Mouse (Mus musculus) neural tube, embryonic 11.5 days (tissue): Measurements from ENCODE around the gene Tsen54. TPM values are rescaled to one million over a fixed set of nuclear protein-coding genes. Genes with fewer than 3 reads are reported as not detected.

Experiments
- ATAC-seq: fragments of 200-750 bp; cut with Nextera tagmentation; 2 replicates; pipeline ENCODE4 v1.8.0; 2017; ENCODE audit warnings: moderate number of reproducible peaks, mild to moderate bottlenecking, moderate TSS enrichment, moderate library complexity; ENCODE audit not compliant: insufficient read depth, low FRiP score, low TSS enrichment
- DNase-seq: peaks from one replicate; pipeline ENCODE4 v3.0.0-alpha.2; 2015; ENCODE audit warnings: low spot score
- H3K27ac ChIP-seq: fragments of 300-500 bp; sonication (generic); 2 replicates; pipeline ENCODE4 v1.5.1; 2014; ENCODE audit warnings: low read depth, mild to moderate bottlenecking, low read length
- H3K27me3 ChIP-seq: fragments of 300-500 bp; sonication (generic); 2 replicates; pipeline ENCODE4 v1.6.1; 2014; ENCODE audit warnings: mild to moderate bottlenecking, low read length, mixed read lengths; ENCODE audit not compliant: control insufficient read depth, insufficient read depth
- H3K36me3 ChIP-seq: fragments of 300-500 bp; sonication (generic); 2 replicates; pipeline ENCODE4 v1.6.1; 2014; ENCODE audit warnings: mild to moderate bottlenecking, low read length, moderate library complexity, mixed read lengths; ENCODE audit not compliant: control insufficient read depth, insufficient read depth
- H3K4me1 ChIP-seq: fragments of 300-500 bp; sonication (generic); 2 replicates; pipeline ENCODE4 v1.6.1; 2014; ENCODE audit warnings: low read length, mixed read lengths; ENCODE audit not compliant: control insufficient read depth, insufficient read depth
- H3K4me2 ChIP-seq: fragments of 300-500 bp; sonication (generic); 2 replicates; pipeline ENCODE4 v1.6.1; 2014; ENCODE audit warnings: low read depth, mild to moderate bottlenecking, moderate library complexity
- H3K4me3 ChIP-seq: fragments of 300-500 bp; sonication (generic); 2 replicates; pipeline ENCODE4 v1.5.1; 2014; ENCODE audit warnings: low read depth, low read length
- H3K9ac ChIP-seq: fragments of 300-500 bp; sonication (generic); 2 replicates; pipeline ENCODE4 v1.6.1; 2014; ENCODE audit warnings: mild to moderate bottlenecking, low read length
- H3K9me3 ChIP-seq: fragments of 300-500 bp; sonication (generic); 2 replicates; pipeline ENCODE4 v1.6.1; 2016; ENCODE audit warnings: low read length; ENCODE audit not compliant: control insufficient read depth
- WGBS: fragments of 180-500 bp; shearing (Covaris S2); extraction: QIAGEN DNeasy Blood & Tissue Kit; methylation state at CpG from one replicate; pipeline ENCODE4 v1.1.7; 2014; 5-methylcytosine and 5-hydroxymethylcytosine counted together
- microRNA-seq: library from miRNA; unstranded; fragments of <30 nt; microRNA quantifications from one replicate; pipeline ENCODE4, GENCODE M21; 2016
- polyA plus RNA-seq: library from polyadenylated mRNA; unstranded; fragments of >200 nt; fragmentation: Nextera tagmentation; extraction: Ambion mirVana; gene quantifications from 2 replicates; pipeline ENCODE4 v1.2.1, GENCODE M21; 2014

Tsen54 gene
- polyA plus RNA-seq, 1 experiment from 2014 or later: 29.8 TPM

GRCm38 (mm10) chr11:115857936-115858335, 43.4 kb downstream of the Tsen54 start:
- H3K36me3 ChIP-seq: no peaks in the 10 kb centered on the region; the same call in 1 of the 2 replicates
- 53% methylated on average over 12 of the region's 13 CpGs for WGBS
- DNase-seq (no peak), ATAC-seq (no peak)
- H3K4me2 ChIP-seq: no peak overlapping the region
- peaks cover 37% of the 10 kb centered on the region for H3K27me3 ChIP-seq
- H3K9me3 ChIP-seq: no peaks in the 10 kb centered on the region
- no peak overlapping the region for H3K27ac ChIP-seq
- H3K9ac ChIP-seq: no peak overlapping the region
- no peak overlapping the region for H3K4me3 ChIP-seq
- H3K4me1 ChIP-seq: peaks cover 3% of the 10 kb centered on the region; the same call in 1 of the 2 replicates

DNA sequence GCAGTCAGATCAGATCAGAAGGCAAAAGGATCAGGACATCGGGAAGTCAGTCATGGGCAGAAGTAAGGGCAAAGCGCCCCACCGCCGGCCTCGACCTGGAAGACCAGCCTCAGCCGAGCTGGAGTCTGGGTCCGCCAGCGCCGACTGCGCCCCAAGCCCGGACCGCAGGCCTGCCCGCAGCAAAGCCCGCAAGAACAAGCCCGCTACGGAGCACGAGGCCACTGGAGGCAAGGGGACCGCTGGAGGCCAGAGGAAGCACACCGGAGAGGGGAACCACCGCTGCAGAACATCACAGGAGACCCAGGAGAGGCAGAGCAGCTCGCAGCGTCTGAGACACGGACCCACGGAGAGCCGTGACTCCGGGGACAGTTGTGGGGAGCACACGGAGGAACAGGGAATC, 43.8 kb downstream of the Tsen54 start, which contains the start of gene Myo15b:
Gene Myo15b (plus strand): TSS at position 53 of the 400 bp plus-strand sequence.
- peaks cover 38% of the 10 kb centered on the region for H3K27me3 ChIP-seq
- H3K36me3 ChIP-seq: no peaks in the 10 kb centered on the region; the same call in 1 of the 2 replicates
- H3K9me3 ChIP-seq: no peaks in the 10 kb centered on the region
- H3K9ac ChIP-seq: peak within 1 kb of the TSS; percentile 26
- no peak for ATAC-seq
- WGBS: 10% methylated on average over 27 of the region's 27 CpGs
- peak within 1 kb of the TSS; percentile 27 for H3K4me3 ChIP-seq
- H3K4me2 ChIP-seq: peak within 1 kb of the TSS; percentile 41
- H3K27ac ChIP-seq: no peak within 1 kb of the TSS
- H3K4me1 ChIP-seq: peaks cover 3% of the 10 kb centered on the region; the same call in 1 of the 2 replicates
- DNase-seq: peak; percentile 24

- DNase-seq: peak; percentile 90
- Histone ChIP-seq H3K27ac (no peak overlapping the region), H3K4me1 (peaks cover 3% of the 10 kb centered on the region; the same call in 1 of the 2 replicates), H3K9me3 (no peaks in the 10 kb centered on the region), H3K4me2 (peak overlapping the region; percentile 41), H3K27me3 (peaks cover 38% of the 10 kb centered on the region), H3K36me3 (no peaks in the 10 kb centered on the region; the same call in 1 of the 2 replicates), H3K4me3 (peak overlapping the region; percentile 27), H3K9ac (peak overlapping the region; percentile 26; the same call in 1 of the 2 replicates)
- peak; percentile 80 for ATAC-seq
- 2% methylated on average over 72 of the region's 75 CpGs for WGBS
These were observed 44.8 kb downstream of the Tsen54 start for GRCm38 (mm10) chr11:115859143-115859945.

DNA sequence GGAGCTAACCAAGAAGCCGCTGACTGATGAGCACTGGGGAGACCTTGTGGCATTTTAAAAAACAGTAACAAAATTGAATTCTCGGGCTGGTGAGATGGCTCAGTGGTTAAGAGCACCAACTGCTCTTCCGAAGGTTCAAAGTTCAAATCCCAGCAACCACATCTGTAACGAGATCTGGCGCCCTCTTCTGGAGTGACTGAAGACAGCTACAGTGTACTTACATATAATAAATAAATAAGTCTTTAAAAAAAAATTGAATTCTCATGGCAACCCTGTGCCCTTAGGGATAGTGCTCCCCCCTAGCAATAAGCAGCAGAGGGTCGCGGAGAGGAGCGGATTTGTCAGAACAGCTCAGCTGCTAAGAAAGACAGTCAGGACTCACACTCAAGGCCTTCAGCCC, 49.4 kb downstream of the Tsen54 start:
- Histone ChIP-seq H3K4me1 (no peaks in the 10 kb centered on the region), H3K27ac (no peak overlapping the region), H3K9ac (no peak overlapping the region), H3K9me3 (no peaks in the 10 kb centered on the region), H3K36me3 (no peaks in the 10 kb centered on the region; the same call in 1 of the 2 replicates), H3K4me2 (no peak overlapping the region), H3K27me3 (peaks cover 23% of the 10 kb centered on the region), H3K4me3 (no peak overlapping the region)
- DNase-seq (no peak), ATAC-seq (no peak)
- WGBS: 89% methylated on average over 8 of the region's 8 CpGs

GRCm38 (mm10) chr11:115869393-115869792, 54.9 kb downstream of the Tsen54 start:
- no peaks in the 10 kb centered on the region for H3K27me3 ChIP-seq
- no peak for DNase-seq
- H3K4me1 ChIP-seq: no peaks in the 10 kb centered on the region

DNA sequence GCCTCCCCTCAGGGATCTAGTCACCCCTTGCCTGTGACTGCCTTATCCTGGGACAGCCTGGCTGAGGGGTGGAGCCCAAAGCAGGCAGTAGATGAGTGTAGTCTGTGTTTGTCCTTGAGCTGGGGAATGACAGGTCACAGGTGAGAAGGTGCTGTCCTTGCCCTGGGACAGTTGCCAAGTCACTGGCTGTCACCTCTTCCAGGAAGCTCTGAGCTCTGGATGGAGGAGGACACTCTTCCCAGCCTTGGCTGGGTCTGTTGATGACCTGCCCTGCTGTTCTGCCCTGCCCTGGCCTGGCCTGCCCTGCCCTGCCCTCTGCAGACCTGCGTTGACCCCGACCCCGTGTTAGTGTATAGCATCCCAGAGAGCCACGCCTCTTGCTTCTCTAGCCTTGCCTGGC, 57.9 kb downstream of the Tsen54 start:
- Histone ChIP-seq H3K9me3 (no peaks in the 10 kb centered on the region), H3K4me1 (no peaks in the 10 kb centered on the region), H3K27me3 (no peaks in the 10 kb centered on the region), H3K27ac (no peak overlapping the region), H3K4me3 (no peak overlapping the region), H3K36me3 (no peaks in the 10 kb centered on the region), H3K4me2 (no peak overlapping the region), H3K9ac (no peak overlapping the region)
- DNase-seq: no peak
- WGBS: 79% methylated on average over 4 of the region's 4 CpGs
- no peak for ATAC-seq

More at GRCm38 (mm10) chr11:115869393-115869792, 54.9 kb downstream of the Tsen54 start:
- H3K27ac ChIP-seq: no peak overlapping the region
- H3K9me3 ChIP-seq: no peaks in the 10 kb centered on the region
- H3K4me2 ChIP-seq: no peak overlapping the region
- H3K36me3 ChIP-seq: no peaks in the 10 kb centered on the region; the same call in 1 of the 2 replicates
- no peak overlapping the region for H3K9ac ChIP-seq
- no peak overlapping the region for H3K4me3 ChIP-seq
- 83% methylated on average over 8 of the region's 8 CpGs for WGBS
- ATAC-seq: no peak

Small RNAs within 50 kb of the gene (microRNA-seq; reads per million reads assigned to microRNA genes)
- gene Mir5621: not detected

Other genes starting within 250 kb of the Tsen54 start
- gene Mrps7, start 210.8 kb upstream of the Tsen54 start, polyA plus RNA-seq: 95.5 and 97.9 TPM in 2 replicates
- gene Gga3, start 210.7 kb upstream of the Tsen54 start, polyA plus RNA-seq: 31.4 and 31.7 TPM in 2 replicates
- 17.1 and 17.7 TPM in 2 replicates for gene Mif4gd, start 201.8 kb upstream of the Tsen54 start, polyA plus RNA-seq
- gene Slc25a19, start 186.4 kb upstream of the Tsen54 start, polyA plus RNA-seq: 23.0 and 25.4 TPM in 2 replicates
- 86.7 and 89.8 TPM in 2 replicates for gene Grb2, start 106.1 kb upstream of the Tsen54 start, polyA plus RNA-seq
- 18.6 and 19.0 TPM in 2 replicates for gene Tmem94, start 49.3 kb upstream of the Tsen54 start, polyA plus RNA-seq
- 16.4 and 19.1 TPM in 2 replicates for gene Caskin2, start 1.1 kb upstream of the Tsen54 start, polyA plus RNA-seq
- 6.1 and 6.5 TPM in 2 replicates for gene Llgl2, start 9.3 kb downstream of the Tsen54 start, polyA plus RNA-seq
- 0.12 and 0.13 TPM in 2 replicates for gene Myo15b, start 43.7 kb downstream of the Tsen54 start, polyA plus RNA-seq
- gene Smim5, start 85.2 kb downstream of the Tsen54 start, polyA plus RNA-seq: 2.0 and 3.4 TPM in 2 replicates
- 0.42 TPM in 1 of 2 replicates, not detected in the other for gene Smim6, start 97.3 kb downstream of the Tsen54 start, polyA plus RNA-seq
- 48.9 and 51.8 TPM in 2 replicates for gene Sap30bp, start 118.6 kb downstream of the Tsen54 start, polyA plus RNA-seq
- gene Recql5, start 118.8 kb downstream of the Tsen54 start, polyA plus RNA-seq: 23.9 and 25.2 TPM in 2 replicates
- 0.58 and 0.72 TPM in 2 replicates for gene Itgb4, start 160.0 kb downstream of the Tsen54 start, polyA plus RNA-seq
- gene Galk1, start 198.0 kb downstream of the Tsen54 start, polyA plus RNA-seq: 122 and 124 TPM in 2 replicates
- 1,827 and 1,865 TPM in 2 replicates for gene H3f3b, start 213.2 kb downstream of the Tsen54 start, polyA plus RNA-seq
- 30.3 and 34.4 TPM in 2 replicates for gene Unk, start 215.6 kb downstream of the Tsen54 start, polyA plus RNA-seq